Mouse (Mus musculus): Measurements from ENCODE around the gene Sec24b. TPM values are rescaled to one million over a fixed set of nuclear protein-coding genes. Genes with fewer than 3 reads are reported as not detected.

The Sec24b gene
- polyA plus RNA-seq, 1 experiment from 2014 or later, result 33.3 TPM

DNA sequence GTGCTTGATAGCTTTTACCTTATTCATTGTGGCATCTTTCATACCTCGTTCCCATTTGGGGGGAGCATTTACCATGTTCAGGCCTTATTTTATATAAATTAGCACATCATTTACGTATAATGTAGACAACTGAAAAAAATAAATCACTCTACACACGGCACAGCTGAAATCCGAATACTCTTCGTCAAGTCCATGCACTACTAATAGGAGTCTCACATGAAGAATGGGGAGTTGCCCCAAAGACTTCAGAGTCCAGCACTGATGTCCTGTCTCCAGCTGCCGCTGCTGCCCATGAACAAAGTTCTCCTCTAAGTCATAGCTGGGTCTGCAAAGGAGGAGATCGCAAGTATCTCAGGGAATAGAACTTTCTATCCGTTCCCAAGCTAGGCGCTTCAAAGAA is 15.9 kb upstream of the Sec24b start:
- no peak for ATAC-seq (ENCODE audit: low FRiP score, low read depth)
- Histone ChIP-seq H3K36me3 (no peaks in the 10 kb centered on the region), H3K9ac (no peak overlapping the region), H3K4me1 (replicated peaks) (no peaks in the 10 kb centered on the region), H3K27ac (replicated peaks) (no peak overlapping the region), H3K4me2 (no peak overlapping the region), H3K27me3 (no peaks in the 10 kb centered on the region), H3K9me3 (no peaks in the 10 kb centered on the region), H3K4me3 (no peak overlapping the region)
- 91% methylated on average over 9 of the region's 9 CpGs for WGBS

GRCm38 (mm10) chr3:130075746-130076145 is 14.4 kb upstream of the Sec24b start:
- 69% methylated on average over 1 of the region's 1 CpGs for WGBS
- no peak overlapping the region for H3K9ac ChIP-seq
- no peaks in the 10 kb centered on the region for H3K9me3 ChIP-seq
- H3K4me2 ChIP-seq, result no peak overlapping the region
- H3K27me3 ChIP-seq, result no peaks in the 10 kb centered on the region
- no peak overlapping the region for H3K4me3 ChIP-seq
- H3K27ac ChIP-seq (replicated peaks), result no peak overlapping the region
- H3K36me3 ChIP-seq, result no peaks in the 10 kb centered on the region
- ATAC-seq (ENCODE audit: low FRiP score, low read depth), result no peak
- H3K4me1 ChIP-seq (replicated peaks), result no peaks in the 10 kb centered on the region

- no peak for ATAC-seq (ENCODE audit: low FRiP score, low read depth)
- no peak overlapping the region for H3K4me3 ChIP-seq
- no peak overlapping the region for H3K27ac ChIP-seq (replicated peaks)
- H3K9me3 ChIP-seq, result no peaks in the 10 kb centered on the region
- WGBS, result 47% methylated on average over 10 of the region's 10 CpGs
- no peaks in the 10 kb centered on the region for H3K4me1 ChIP-seq (replicated peaks)
- no peak overlapping the region for H3K4me2 ChIP-seq
- H3K27me3 ChIP-seq, result no peaks in the 10 kb centered on the region
- no peaks in the 10 kb centered on the region for H3K36me3 ChIP-seq
- H3K9ac ChIP-seq, result no peak overlapping the region
Observed at GRCm38 (mm10) chr3:130073085-130073484, 11.7 kb upstream of the Sec24b start.

DNA sequence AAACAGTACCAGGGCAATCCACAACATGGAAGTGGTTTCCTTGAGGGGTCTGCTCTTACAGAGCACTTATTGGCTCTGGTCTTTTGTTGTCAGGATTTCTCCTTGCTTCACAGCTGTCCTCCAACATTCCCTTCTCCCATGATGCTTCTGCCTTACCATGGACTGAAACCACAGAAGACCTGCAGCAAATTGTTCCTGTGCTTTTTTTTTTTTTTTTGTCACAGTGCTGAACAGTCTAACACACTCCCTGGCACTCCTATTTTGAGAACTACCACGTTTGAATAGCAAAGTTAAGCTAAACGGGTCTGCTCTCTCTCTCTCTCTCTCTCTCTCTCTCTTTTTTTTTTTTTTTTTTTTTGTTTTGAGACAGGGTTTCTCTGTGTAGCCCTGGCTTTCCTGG is 10.6 kb upstream of the Sec24b start:
- Histone ChIP-seq H3K4me2 (no peak overlapping the region), H3K36me3 (no peaks in the 10 kb centered on the region), H3K27ac (replicated peaks) (no peak overlapping the region), H3K9me3 (no peaks in the 10 kb centered on the region), H3K4me1 (replicated peaks) (no peaks in the 10 kb centered on the region), H3K27me3 (no peaks in the 10 kb centered on the region), H3K9ac (no peak overlapping the region), H3K4me3 (no peak overlapping the region)
- no peak for ATAC-seq (ENCODE audit: low FRiP score, low read depth)
- 68% methylated on average over 2 of the region's 2 CpGs for WGBS

GRCm38 (mm10) chr3:130060396-130061029 is 840 bp downstream of the Sec24b start:
- H3K4me1 ChIP-seq (replicated peaks), result peaks cover 38% of the 10 kb centered on the region
- H3K27me3 ChIP-seq, result no peaks in the 10 kb centered on the region
- WGBS, result under 1% methylated on average over 52 of the region's 92 CpGs
- no peaks in the 10 kb centered on the region for H3K9me3 ChIP-seq
- H3K4me3 ChIP-seq, result peak overlapping the region; percentile 89
- no peaks in the 10 kb centered on the region for H3K36me3 ChIP-seq
- H3K27ac ChIP-seq (replicated peaks), result peak overlapping the region; percentile 95
- H3K9ac ChIP-seq, result peak overlapping the region; percentile 89
- peak; percentile 98 for ATAC-seq (ENCODE audit: low FRiP score, low read depth)
- H3K4me2 ChIP-seq, result peak overlapping the region; percentile 81

DNA sequence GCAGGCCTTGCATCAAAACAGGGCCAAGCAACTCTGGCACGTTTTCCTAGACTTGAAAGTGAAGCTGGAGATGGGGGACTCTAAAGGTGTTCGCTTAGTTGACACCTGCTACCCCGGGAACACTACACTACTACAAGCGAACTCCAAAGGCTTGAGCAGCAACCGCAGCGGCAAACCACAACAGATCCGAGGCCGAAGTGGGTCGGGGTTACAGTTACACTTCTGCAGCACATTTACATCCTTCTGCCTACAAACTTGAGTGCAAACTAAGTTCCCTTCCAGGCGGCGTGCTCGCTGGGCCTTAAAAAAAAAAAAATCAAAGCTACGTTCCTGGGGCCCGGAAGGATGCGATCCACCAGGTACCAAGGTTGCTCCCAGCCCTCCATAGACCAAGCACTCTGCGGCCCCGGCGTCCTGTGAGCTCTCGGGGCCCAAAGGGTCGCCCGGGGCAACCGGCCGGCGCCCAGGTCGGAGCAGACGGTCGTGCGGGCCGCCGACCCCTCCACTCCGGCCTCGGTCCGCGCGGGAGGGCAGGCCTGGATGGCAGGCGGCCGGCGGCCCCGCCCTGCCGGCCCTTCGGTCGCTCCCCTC is 1.5 kb downstream of the Sec24b start:
- peak; percentile 32 for ATAC-seq (ENCODE audit: low FRiP score, low read depth)
- WGBS, result 2% methylated on average over 37 of the region's 42 CpGs
- H3K4me2 ChIP-seq, result peak overlapping the region; percentile 81

GRCm38 (mm10) chr3:130058488-130058887 is 2.9 kb downstream of the Sec24b start:
- no peaks in the 10 kb centered on the region for H3K27me3 ChIP-seq
- no peak overlapping the region for H3K9ac ChIP-seq
- H3K36me3 ChIP-seq, result no peaks in the 10 kb centered on the region
- ATAC-seq (ENCODE audit: low FRiP score, low read depth), result no peak
- H3K27ac ChIP-seq (replicated peaks), result no peak overlapping the region
- H3K4me3 ChIP-seq, result no peak overlapping the region
- H3K9me3 ChIP-seq, result no peaks in the 10 kb centered on the region
- peaks cover 46% of the 10 kb centered on the region for H3K4me1 ChIP-seq (replicated peaks)
- WGBS, result 76% methylated on average over 2 of the region's 2 CpGs
- H3K4me2 ChIP-seq, result peak overlapping the region; percentile 13; the same call in 1 of the 2 replicates

More for the DNA sequence above, 1.5 kb downstream of the Sec24b start:
- H3K27me3 ChIP-seq, result no peaks in the 10 kb centered on the region
- peak overlapping the region; percentile 95 for H3K27ac ChIP-seq (replicated peaks)
- peaks cover 38% of the 10 kb centered on the region for H3K4me1 ChIP-seq (replicated peaks)
- no peaks in the 10 kb centered on the region for H3K9me3 ChIP-seq
- peak overlapping the region; percentile 89 for H3K9ac ChIP-seq
- no peaks in the 10 kb centered on the region for H3K36me3 ChIP-seq
- peak overlapping the region; percentile 89 for H3K4me3 ChIP-seq

- no peak overlapping the region for H3K4me3 ChIP-seq
- peaks cover 52% of the 10 kb centered on the region for H3K4me1 ChIP-seq (replicated peaks)
- H3K27ac ChIP-seq (replicated peaks), result no peak overlapping the region
- H3K4me2 ChIP-seq, result no peak overlapping the region
- no peak for ATAC-seq (ENCODE audit: low FRiP score, low read depth)
- no peak overlapping the region for H3K9ac ChIP-seq
- WGBS, result 70% methylated on average over 14 of the region's 14 CpGs
- no peaks in the 10 kb centered on the region for H3K27me3 ChIP-seq
- no peaks in the 10 kb centered on the region for H3K36me3 ChIP-seq
- no peaks in the 10 kb centered on the region for H3K9me3 ChIP-seq
Observed at GRCm38 (mm10) chr3:130057569-130058345, 3.6 kb downstream of the Sec24b start.

- peaks cover 44% of the 10 kb centered on the region for H3K4me1 ChIP-seq (replicated peaks)
- 91% methylated on average over 15 of the region's 15 CpGs for WGBS
Observed at GRCm38 (mm10) chr3:130055416-130056385, 5.7 kb downstream of the Sec24b start.

DNA sequence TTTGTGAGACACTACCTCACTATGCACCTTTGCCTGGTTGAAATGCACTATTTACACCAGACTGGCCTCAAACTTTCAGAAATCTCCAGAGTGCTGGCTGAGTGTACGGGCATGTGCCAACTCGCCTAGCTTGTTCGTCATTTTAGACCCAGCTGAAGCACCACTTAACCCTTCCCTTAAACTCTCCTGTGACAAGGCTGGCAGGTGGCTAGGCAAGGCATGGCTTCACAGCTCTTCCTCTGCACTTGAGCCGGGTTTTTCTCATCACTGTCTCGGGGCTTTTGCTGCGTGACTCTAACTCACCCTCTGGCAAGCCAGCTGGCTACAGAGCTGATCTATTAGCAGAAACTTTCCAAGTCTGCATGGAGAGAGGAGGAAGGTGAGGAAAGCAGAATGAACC is 6.8 kb downstream of the Sec24b start:
- Histone ChIP-seq H3K9me3 (no peaks in the 10 kb centered on the region), H3K9ac (no peak overlapping the region), H3K4me2 (no peak overlapping the region), H3K4me1 (replicated peaks) (peaks cover 42% of the 10 kb centered on the region), H3K36me3 (no peaks in the 10 kb centered on the region), H3K27ac (replicated peaks) (no peak overlapping the region), H3K4me3 (no peak overlapping the region), H3K27me3 (no peaks in the 10 kb centered on the region)
- WGBS, result 81% methylated on average over 6 of the region's 6 CpGs
- no peak for ATAC-seq (ENCODE audit: low FRiP score, low read depth)

More at GRCm38 (mm10) chr3:130055416-130056385, 5.7 kb downstream of the Sec24b start:
- ATAC-seq (ENCODE audit: low FRiP score, low read depth), result no peak
- H3K9ac ChIP-seq, result no peak overlapping the region
- H3K27ac ChIP-seq (replicated peaks), result no peak overlapping the region
- H3K27me3 ChIP-seq, result no peaks in the 10 kb centered on the region
- H3K4me2 ChIP-seq, result no peak overlapping the region
- no peaks in the 10 kb centered on the region for H3K36me3 ChIP-seq
- no peaks in the 10 kb centered on the region for H3K9me3 ChIP-seq
- H3K4me3 ChIP-seq, result no peak overlapping the region

DNA sequence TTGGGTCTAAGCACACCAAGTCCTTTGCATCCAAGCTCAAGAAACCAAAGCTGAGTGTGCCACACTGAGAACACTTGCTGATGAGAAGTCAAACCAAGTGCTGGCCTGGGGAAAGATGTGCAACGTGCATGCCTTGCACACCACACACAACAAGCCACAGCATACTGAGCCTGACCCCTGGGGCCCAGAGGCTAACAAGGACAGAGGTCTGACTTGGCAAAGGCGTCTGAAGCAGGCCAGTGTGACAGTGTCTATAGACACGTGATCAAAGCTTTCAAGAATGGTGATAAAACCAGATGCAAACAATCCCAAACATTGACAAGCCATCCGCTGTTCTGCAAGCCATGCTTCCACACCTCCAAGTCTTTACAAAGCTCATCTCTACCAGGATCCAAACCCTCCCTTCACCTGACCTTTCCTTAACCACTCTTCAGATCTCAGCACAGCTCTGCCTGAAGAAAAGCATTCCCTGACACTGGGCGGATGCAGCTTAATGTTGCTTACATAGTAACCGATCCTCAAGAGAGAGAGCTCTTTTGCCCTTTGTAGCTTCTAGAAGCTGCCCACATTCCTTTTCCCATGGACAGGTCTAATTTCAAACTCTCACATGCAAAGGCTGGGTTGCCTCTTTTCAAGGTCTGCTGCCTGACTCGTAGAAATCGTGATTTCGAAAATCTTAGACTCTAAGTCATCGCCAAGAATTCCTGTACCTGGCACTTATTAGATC is 7.8 kb downstream of the Sec24b start:
- Histone ChIP-seq H3K27ac (replicated peaks) (no peak overlapping the region), H3K27me3 (no peaks in the 10 kb centered on the region), H3K9me3 (no peaks in the 10 kb centered on the region), H3K4me3 (no peak overlapping the region), H3K4me2 (no peak overlapping the region), H3K9ac (no peak overlapping the region), H3K4me1 (replicated peaks) (peaks cover 31% of the 10 kb centered on the region), H3K36me3 (no peaks in the 10 kb centered on the region)
- no peak for ATAC-seq (ENCODE audit: low FRiP score, low read depth)
- WGBS, result 77% methylated on average over 10 of the region's 10 CpGs
